Comparison of ENCODE assay signal across 11 mouse cellular contexts in the genomic region with DNA sequence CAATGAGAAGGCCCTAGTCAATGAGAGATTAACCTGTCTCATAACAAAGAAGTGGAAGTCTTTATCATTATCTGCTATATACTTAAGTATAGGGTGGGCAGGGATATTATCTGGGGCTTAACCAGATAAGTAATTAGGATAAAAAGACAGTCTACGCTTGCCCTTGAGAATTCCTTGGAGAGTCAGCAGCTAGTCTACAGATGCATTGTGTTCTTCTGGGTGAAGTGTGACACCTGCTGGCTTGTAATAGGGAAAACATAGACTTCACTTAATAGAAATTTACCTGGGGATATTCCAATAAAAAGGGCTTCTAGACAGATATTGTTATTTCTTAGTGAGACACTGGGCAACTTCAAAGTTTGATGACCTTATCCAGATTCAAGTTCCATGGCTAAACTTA.
DNase-seq lines count a peak whose midpoint lies in the region; ATAC-seq and TF ChIP-seq lines count a peak whose summit lies in the region.
"Had no signal": no experiment of that assay in that cellular context is flagged by ENCODE, and none has a peak within 500 bp of the region (broad histone marks: within the 10 kb centered on the region; RNA-seq: fewer than 3 reads in every experiment).

No protein-coding gene starts in this region.

- no peak overlapping the region for H3K4me2 ChIP-seq in embryonic facial prominence, embryonic 14.5 days (ENCODE audit: low read depth, low read length)
- no peak overlapping the region for H3K4me2 ChIP-seq in kidney, postnatal 0 days (ENCODE audit: low read length)
- H3K4me2 ChIP-seq: embryonic facial prominence, embryonic 15.5 days had no signal

- no peak overlapping the region for H3K9ac ChIP-seq in embryonic facial prominence, embryonic 14.5 days (ENCODE audit: low read depth, low read length)
- H3K9ac ChIP-seq in kidney, postnatal 0 days (ENCODE audit: low read depth, low read length): no peak overlapping the region
- H3K9ac ChIP-seq: embryonic facial prominence, embryonic 15.5 days; liver, embryonic 14.5 days had no signal

- TF ChIP-seq CTCF in kidney, postnatal 0 days (IDR thresholded peaks at IDR 0.05; ENCODE audit: low read depth): peak; percentile 63

- H3K27ac ChIP-seq in embryonic facial prominence, embryonic 14.5 days (replicated peaks; ENCODE audit: low read depth, low read length): no peak overlapping the region
- no peak overlapping the region for H3K27ac ChIP-seq in embryonic facial prominence, embryonic 10.5 days (replicated peaks)
- no peak overlapping the region for H3K27ac ChIP-seq in kidney, postnatal 0 days
- H3K27ac ChIP-seq: embryonic facial prominence, embryonic 15.5 days; liver, embryonic 14.5 days had no signal

- 38% methylated on average over 1 of the region's 1 CpGs for whole genome bisulfite sequencing in embryonic facial prominence, embryonic 14.5 days
- 75% methylated on average over 1 of the region's 1 CpGs for WGBS in embryonic facial prominence, embryonic 10.5 days
- WGBS in kidney, postnatal 0 days: 61% methylated on average over 1 of the region's 1 CpGs

- ATAC-seq in embryonic facial prominence, embryonic 14.5 days (ENCODE audit: low read depth): no peak
- ATAC-seq in kidney, postnatal 0 days (replicated peaks; ENCODE audit: low FRiP score, low read depth): no peak
- ATAC-seq: inflammation-experienced regulatory T-cells, adult 6 months had no signal

- no peaks in the 10 kb centered on the region for H3K4me1 ChIP-seq in embryonic facial prominence, embryonic 14.5 days (ENCODE audit: control insufficient read depth, insufficient read depth, low read length)
- H3K4me1 ChIP-seq in embryonic facial prominence, embryonic 10.5 days: peaks cover 6% of the 10 kb centered on the region
- no peaks in the 10 kb centered on the region for H3K4me1 ChIP-seq in kidney, postnatal 0 days (replicated peaks; ENCODE audit: insufficient read depth, low read length)
- H3K4me1 ChIP-seq: embryonic facial prominence, embryonic 15.5 days had no signal

- no peaks in the 10 kb centered on the region for H3K27me3 ChIP-seq in embryonic facial prominence, embryonic 14.5 days (replicated peaks; ENCODE audit: control insufficient read depth, insufficient read depth, low read length)
- H3K27me3 ChIP-seq in embryonic facial prominence, embryonic 10.5 days (replicated peaks; ENCODE audit: low read depth, poor library complexity, severe bottlenecking): no peaks in the 10 kb centered on the region
- no peaks in the 10 kb centered on the region for H3K27me3 ChIP-seq in kidney, postnatal 0 days (ENCODE audit: insufficient read depth, low read length)
- H3K27me3 ChIP-seq: embryonic facial prominence, embryonic 15.5 days had no signal

- no peak overlapping the region for H3K4me3 ChIP-seq in embryonic facial prominence, embryonic 14.5 days (ENCODE audit: low read depth, low read length)
- no peak overlapping the region for H3K4me3 ChIP-seq in embryonic facial prominence, embryonic 10.5 days
- H3K4me3 ChIP-seq in kidney, postnatal 0 days (replicated peaks; ENCODE audit: low read depth, low read length): no peak overlapping the region
- H3K4me3 ChIP-seq: embryonic facial prominence, embryonic 15.5 days had no signal

- no peaks in the 10 kb centered on the region for H3K9me3 ChIP-seq in embryonic facial prominence, embryonic 14.5 days (ENCODE audit: control insufficient read depth, low read length)
- H3K9me3 ChIP-seq in embryonic facial prominence, embryonic 10.5 days: no peaks in the 10 kb centered on the region
- H3K9me3 ChIP-seq in kidney, postnatal 0 days (replicated peaks; ENCODE audit: low read length): no peaks in the 10 kb centered on the region
- H3K9me3 ChIP-seq: embryonic facial prominence, embryonic 15.5 days had no signal

- peak; percentile 44 for DNase-seq in embryonic facial prominence, embryonic 14.5 days (ENCODE audit: low spot score)
- no peak for DNase-seq in embryonic facial prominence, embryonic 10.5 days (ENCODE audit: low spot score)
- peak; percentile 53 for DNase-seq in kidney, postnatal 0 days (ENCODE audit: low spot score)
- DNase-seq in kidney, postnatal 14 days: no peak
- DNase-seq in right cerebral cortex, postnatal 14 days: peak; percentile 10
- DNase-seq in right cerebral cortex, postnatal 36 days (ENCODE audit: low spot score in 2 of 2): no peak
- no peak for DNase-seq in liver
- no peak for DNase-seq in spleen, postnatal 10 days (ENCODE audit: low spot score in 2 of 2)

- no peaks in the 10 kb centered on the region for H3K36me3 ChIP-seq in embryonic facial prominence, embryonic 14.5 days (ENCODE audit: control insufficient read depth, insufficient read depth, low read length)
- H3K36me3 ChIP-seq in embryonic facial prominence, embryonic 10.5 days (replicated peaks): no peaks in the 10 kb centered on the region
- no peaks in the 10 kb centered on the region for H3K36me3 ChIP-seq in kidney, postnatal 0 days (ENCODE audit: insufficient read depth, low read length)
- H3K36me3 ChIP-seq: embryonic facial prominence, embryonic 15.5 days had no signal

Comparison
In these comparisons a context has a peak if more than half of its experiments do, and no peak if none do; other contexts are left out.
1. DNase-seq: peak in embryonic facial prominence, embryonic 14.5 days (single experiment), kidney, postnatal 0 days (single experiment) and right cerebral cortex, postnatal 14 days (single experiment); none in embryonic facial prominence, embryonic 10.5 days (single experiment), kidney, postnatal 14 days (single experiment), right cerebral cortex, postnatal 36 days (0 of 2), liver (single experiment) and spleen, postnatal 10 days (0 of 2).